Comparison of ENCODE assay signal across 8 mouse cellular contexts in genomic region chr8:125910365-125911228, GRCm38 (mm10). TPM values are rescaled to one million over a fixed set of nuclear protein-coding genes. Genes with fewer than 3 reads are reported as not detected.
DNase-seq lines count a peak whose midpoint lies in the region; ATAC-seq lines count a peak whose summit lies in the region.

Map3k21 (plus strand) TSS chr8:125910450.

- peaks cover 18% of the 10 kb centered on the region for H3K4me1 ChIP-seq in heart, embryonic 10.5 days
- H3K4me1 ChIP-seq in midbrain, embryonic 15.5 days = peaks cover 20% of the 10 kb centered on the region

- no peaks in the 10 kb centered on the region for H3K9me3 ChIP-seq in heart, embryonic 10.5 days
- no peaks in the 10 kb centered on the region for H3K9me3 ChIP-seq in midbrain, embryonic 15.5 days

- peak within 1 kb of the TSS; percentile 62 for H3K27ac ChIP-seq in heart, embryonic 10.5 days
- no peak within 1 kb of the TSS for H3K27ac ChIP-seq in midbrain, embryonic 15.5 days

- peak; percentile 76 for ATAC-seq in midbrain, embryonic 15.5 days (replicated peaks)

- no peaks in the 10 kb centered on the region for H3K36me3 ChIP-seq in heart, embryonic 10.5 days
- no peaks in the 10 kb centered on the region for H3K36me3 ChIP-seq in midbrain, embryonic 15.5 days (replicated peaks)

- WGBS in heart, embryonic 10.5 days = under 1% methylated on average over 93 of the region's 93 CpGs
- under 1% methylated on average over 92 of the region's 93 CpGs for WGBS in midbrain, embryonic 15.5 days

- H3K9ac ChIP-seq in midbrain, embryonic 15.5 days = peak within 1 kb of the TSS; percentile 59

- H3K4me3 ChIP-seq in heart, embryonic 10.5 days = peak within 1 kb of the TSS; percentile 75
- peak within 1 kb of the TSS; percentile 63 for H3K4me3 ChIP-seq in midbrain, embryonic 15.5 days

- H3K27me3 ChIP-seq in heart, embryonic 10.5 days (ENCODE audit: insufficient read depth, poor library complexity, severe bottlenecking) = peaks cover 81% of the 10 kb centered on the region
- peaks cover 51% of the 10 kb centered on the region for H3K27me3 ChIP-seq in midbrain, embryonic 15.5 days (replicated peaks)

- H3K4me2 ChIP-seq in midbrain, embryonic 15.5 days = peak within 1 kb of the TSS; percentile 99

- DNase-seq in lung, adult 18-20 months = peak; percentile 11 to 29
- no peak for DNase-seq in lung, postnatal 25 days (ENCODE audit: low spot score)
- peak; percentile 61 to 70 for DNase-seq in cerebellum, postnatal 25 days
- no peak for DNase-seq in heart, embryonic 10.5 days (ENCODE audit: low spot score)
- DNase-seq in kidney, postnatal 4 days = peak; percentile 44 to 75
- DNase-seq in MN1 (ENCODE audit: low spot score) = no peak
- DNase-seq in thymus, postnatal 14 days = no peak

RNA-seq across cellular contexts. Expression of gene Map3k21, which starts in this region (rescaled TPM):
- 0.09 and 0.15 TPM in 2 replicates for polyA plus RNA-seq in heart, embryonic 10.5 days (2016; fragmentation: Nextera tagmentation; extraction: Ambion mirVana)
- 0.60 and 0.72 TPM in 2 replicates for polyA plus RNA-seq in midbrain, embryonic 15.5 days (2015; fragmentation: Nextera tagmentation; extraction: Ambion mirVana)

Comparison
In these comparisons a context has a peak if more than half of its experiments do, and no peak if none do; other contexts are left out.
1. DNase-seq: peak in lung, adult 18-20 months (2 of 2), cerebellum, postnatal 25 days (2 of 2) and kidney, postnatal 4 days (2 of 2); none in lung, postnatal 25 days (single experiment), heart, embryonic 10.5 days (single experiment), MN1 (single experiment) and thymus, postnatal 14 days (single experiment).
2. Peak in ATAC-seq, H3K4me3 ChIP-seq, H3K9ac ChIP-seq and H3K4me2 ChIP-seq in midbrain, embryonic 15.5 days; RNA of the gene not detected or under 1 TPM.